Mouse (Mus musculus) testis, adult 10 weeks (tissue): ENCODE measurements around the gene Mier1. TPM values are rescaled to one million over a fixed set of nuclear protein-coding genes. Genes with fewer than 3 reads are reported as not detected.

Experiments used
- polyA plus RNA-seq: library from polyadenylated mRNA; stranded (reverse); fragments of 350-450 nt; fragmentation: Illumina TruSeq; extraction: RNeasy Lipid Tissue Mini Kit (QIAGEN cat#74804); gene quantifications from one replicate; pipeline ENCODE4 v1.2.3, GENCODE M21; 2014; ENCODE audit warnings: low read depth, low replicate concordance

The Mier1 gene
- 126 TPM for polyA plus RNA-seq

GRCm38 (mm10) chr4:103114184-103115111, at the start of gene Mier1, which contains the start of gene Wdr78:
Gene Mier1, plus strand, starts transcription at chr4:103114390.
Gene Wdr78, minus strand, starts transcription at chr4:103114555.

Other genes starting within 250 kb of the Mier1 start
- 351 TPM for gene Tctex1d1, start 135.8 kb upstream of the Mier1 start, polyA plus RNA-seq
- gene Insl5, start 87.5 kb upstream of the Mier1 start, polyA plus RNA-seq, result not detected
- 121 TPM for gene Wdr78, start 165 bp downstream of the Mier1 start, polyA plus RNA-seq
- gene Slc35d1, start 100.8 kb downstream of the Mier1 start, polyA plus RNA-seq, result 9.6 TPM
- gene 4921539E11Rik, start 176.5 kb downstream of the Mier1 start, polyA plus RNA-seq, result 360 TPM
- 2.4 TPM for gene Oma1, start 199.4 kb downstream of the Mier1 start, polyA plus RNA-seq